Mouse (Mus musculus): Measurements from ENCODE around the gene Ddx11. TPM values are rescaled to one million over a fixed set of nuclear protein-coding genes. Genes with fewer than 3 reads are reported as not detected.

Gene Ddx11
- 1 to 10 TPM; 4.9 to 6.9 TPM for total RNA-seq (2021)
- long read RNA-seq, partial matches to known transcripts = 1 of 2 reads
- long read RNA-seq, other reads (novel, unspliced or antisense) = 1 of 2 reads

- peak; percentile 96 to 97 for DNase-seq (ENCODE audit: low spot score in 2 of 2)
Observed at GRCm38 (mm10) chr17:66123066-66123815, at the start of gene Ddx11. Gene Ddx11, plus strand, starts transcription at chr17:66123520.

GRCm38 (mm10) chr17:66073971-66074370 lies 49.3 kb upstream of the Ddx11 start:
- DNase-seq (ENCODE audit: low spot score in 2 of 2) = no peak

- no peak for DNase-seq (ENCODE audit: low spot score in 2 of 2)
Observed at GRCm38 (mm10) chr17:66075827-66076173, 47.5 kb upstream of the Ddx11 start.

- DNase-seq (ENCODE audit: low spot score in 2 of 2) = peak; percentile 47 to 60
Observed at GRCm38 (mm10) chr17:66076174-66076927, 47.0 kb upstream of the Ddx11 start.

GRCm38 (mm10) chr17:66076934-66077333 lies 46.4 kb upstream of the Ddx11 start, which contains the start of gene Ankrd12:
Gene Ankrd12, minus strand, starts transcription at chr17:66077089.
- DNase-seq (ENCODE audit: low spot score in 2 of 2) = peak; percentile 95 to 96

- DNase-seq (ENCODE audit: low spot score in 2 of 2) = no peak
Observed at GRCm38 (mm10) chr17:66077437-66077850, 45.9 kb upstream of the Ddx11 start.

GRCm38 (mm10) chr17:66084486-66084885 lies 38.8 kb upstream of the Ddx11 start:
- DNase-seq (ENCODE audit: low spot score in 2 of 2) = no peak

GRCm38 (mm10) chr17:66085038-66085437 lies 38.3 kb upstream of the Ddx11 start:
- DNase-seq (ENCODE audit: low spot score in 2 of 2) = no peak

- DNase-seq (ENCODE audit: low spot score in 2 of 2) = no peak
Observed at GRCm38 (mm10) chr17:66090251-66090650, 33.1 kb upstream of the Ddx11 start.

GRCm38 (mm10) chr17:66091392-66091791 lies 31.9 kb upstream of the Ddx11 start:
- no peak for DNase-seq (ENCODE audit: low spot score in 2 of 2)

- DNase-seq (ENCODE audit: low spot score in 2 of 2) = no peak
Observed at GRCm38 (mm10) chr17:66092065-66092464, 31.3 kb upstream of the Ddx11 start.

GRCm38 (mm10) chr17:66092664-66093063 lies 30.7 kb upstream of the Ddx11 start:
- DNase-seq (ENCODE audit: low spot score in 2 of 2) = no peak

GRCm38 (mm10) chr17:66100566-66101379 lies 22.5 kb upstream of the Ddx11 start:
- DNase-seq (ENCODE audit: low spot score in 2 of 2) = no peak

GRCm38 (mm10) chr17:66101380-66102330 lies 21.7 kb upstream of the Ddx11 start, which contains the start of gene Ndufv2:
Gene Ndufv2, minus strand, starts transcription at chr17:66101559.
- peak; percentile 80 to 89 for DNase-seq (ENCODE audit: low spot score in 2 of 2)

- DNase-seq (ENCODE audit: low spot score in 2 of 2) = no peak
Observed at GRCm38 (mm10) chr17:66104076-66104475, 19.2 kb upstream of the Ddx11 start.

- peak; percentile 59 to 66 for DNase-seq (ENCODE audit: low spot score in 2 of 2)
Observed at GRCm38 (mm10) chr17:66106601-66107267, 16.6 kb upstream of the Ddx11 start.

- no peak for DNase-seq (ENCODE audit: low spot score in 2 of 2)
Observed at GRCm38 (mm10) chr17:66107466-66107865, 15.9 kb upstream of the Ddx11 start.

- DNase-seq (ENCODE audit: low spot score in 2 of 2) = no peak
Observed at GRCm38 (mm10) chr17:66108198-66108597, 15.1 kb upstream of the Ddx11 start.

GRCm38 (mm10) chr17:66110746-66111145 lies 12.6 kb upstream of the Ddx11 start:
- DNase-seq (ENCODE audit: low spot score in 2 of 2) = no peak

Data from layer of hippocampus, postnatal 10 days (tissue).